Mouse (Mus musculus) right cerebral cortex, adult 2 months (tissue): ENCODE measurements at regions not wholly inside any gene's neighbourhood (a gene's known extent, or its start where the extent isn't known, plus 50 kb on each side); places are given as distances from the start of the nearest gene placed in this dataset.
A peak's percentile ranks its signal among the peaks of the same experiment; 100 is the strongest.

Source experiments
- DNase-seq, 2 experiments: peaks; one replicate each; pipeline ENCODE4 v3.0.0; 2021 to 2022; ENCODE audit warnings: low spot score in 2 of 2

DNA sequence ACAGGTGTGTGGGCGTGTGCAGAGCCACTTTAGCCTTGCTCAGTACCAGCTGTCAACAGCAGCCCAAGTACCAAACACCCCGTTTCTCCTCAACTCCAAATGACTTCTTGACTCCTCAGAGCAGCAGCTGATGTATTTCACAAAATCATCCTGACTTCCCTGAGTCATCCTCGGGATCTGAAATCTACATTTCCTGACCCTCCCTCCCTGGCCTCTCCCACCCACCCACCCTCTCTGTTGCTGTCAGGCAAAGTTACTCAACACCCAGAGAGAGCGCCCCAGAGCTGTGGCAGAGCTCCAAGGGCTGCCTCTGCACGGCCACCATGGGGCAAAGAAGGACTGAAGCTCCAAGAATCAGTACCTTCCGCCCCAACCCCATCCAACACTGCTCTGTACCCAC lies 83.5 kb upstream of the Cyp1b1 start:
- no peak for DNase-seq

DNA sequence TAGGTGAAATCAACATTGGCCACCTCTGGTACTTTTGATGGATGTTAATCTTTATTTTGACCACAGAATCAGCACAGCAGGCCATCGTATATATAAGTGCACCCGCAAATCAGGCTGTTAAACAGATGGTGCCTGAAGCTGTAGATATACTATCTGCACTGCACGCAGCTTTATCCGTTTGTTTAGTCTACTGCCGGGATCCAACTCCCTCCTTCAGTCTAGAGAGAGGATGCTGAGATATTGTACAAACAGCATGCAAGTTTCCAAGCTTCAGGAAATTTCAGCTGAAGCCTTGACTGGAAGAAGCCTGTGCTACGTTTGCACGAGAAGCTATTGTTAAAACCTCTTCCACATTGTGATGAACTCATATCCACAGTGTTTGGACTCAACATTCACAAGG lies 75.3 kb upstream of the Cyp1b1 start:
- DNase-seq = no peak

DNA sequence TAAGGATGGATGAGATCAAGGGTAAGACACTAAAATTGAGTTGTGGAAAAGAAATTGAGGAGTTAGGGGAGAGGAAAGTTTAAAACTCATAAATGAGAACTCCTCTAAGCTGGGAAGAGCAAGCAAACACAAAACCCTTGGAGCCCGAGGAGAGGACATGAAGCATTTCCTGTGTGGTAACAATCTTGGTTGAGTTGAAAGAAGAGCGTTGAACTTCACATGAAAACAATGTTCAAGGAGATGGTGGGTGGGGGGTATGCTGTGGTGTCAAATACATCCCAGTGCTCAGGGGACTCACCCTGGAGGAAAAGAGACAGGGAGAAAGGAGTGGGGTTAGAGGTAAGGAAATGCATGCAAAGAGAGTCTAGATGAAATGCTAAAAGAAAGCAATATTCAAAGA lies 72.3 kb upstream of the Cyp1b1 start:
- no peak for DNase-seq

DNA sequence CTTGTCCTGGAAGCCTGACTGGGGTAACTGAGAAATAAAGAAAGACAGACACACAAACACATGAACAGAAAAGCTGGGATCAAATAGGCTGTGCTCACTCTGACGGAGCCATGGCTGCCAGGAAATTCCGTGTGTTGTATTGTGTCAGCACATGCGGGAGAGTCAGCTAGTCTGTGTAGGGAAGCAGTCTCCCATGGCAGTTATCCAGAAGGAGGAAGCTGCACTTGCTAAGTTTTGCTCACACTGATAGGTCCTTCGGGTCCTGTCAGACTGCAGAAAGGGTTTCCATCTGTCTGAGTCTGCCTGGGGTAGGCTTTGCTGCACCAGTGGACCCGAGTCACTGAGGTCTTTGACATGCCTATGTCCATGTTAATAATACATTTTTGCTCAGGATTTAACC lies 71.8 kb upstream of the Cyp1b1 start:
- DNase-seq = no peak

DNA sequence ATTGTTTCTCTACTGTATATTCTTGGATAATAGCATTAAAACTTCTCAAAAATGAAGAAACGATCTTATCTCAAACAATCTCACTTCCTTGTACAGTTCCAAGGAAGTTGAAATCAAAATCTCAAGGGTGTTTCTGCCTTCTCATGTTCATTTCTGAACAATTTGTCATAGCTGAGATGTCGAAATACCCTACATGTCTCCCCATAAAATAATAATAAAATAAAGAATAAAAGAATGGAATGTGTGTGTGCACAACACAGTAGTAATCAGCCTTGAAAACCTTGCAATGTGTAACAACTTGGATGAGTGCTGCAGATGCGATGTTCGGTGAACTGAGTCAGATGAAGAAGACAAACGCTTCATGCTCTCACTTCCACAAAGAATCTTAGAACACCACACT lies 71.4 kb upstream of the Cyp1b1 start:
- DNase-seq = no peak

DNA sequence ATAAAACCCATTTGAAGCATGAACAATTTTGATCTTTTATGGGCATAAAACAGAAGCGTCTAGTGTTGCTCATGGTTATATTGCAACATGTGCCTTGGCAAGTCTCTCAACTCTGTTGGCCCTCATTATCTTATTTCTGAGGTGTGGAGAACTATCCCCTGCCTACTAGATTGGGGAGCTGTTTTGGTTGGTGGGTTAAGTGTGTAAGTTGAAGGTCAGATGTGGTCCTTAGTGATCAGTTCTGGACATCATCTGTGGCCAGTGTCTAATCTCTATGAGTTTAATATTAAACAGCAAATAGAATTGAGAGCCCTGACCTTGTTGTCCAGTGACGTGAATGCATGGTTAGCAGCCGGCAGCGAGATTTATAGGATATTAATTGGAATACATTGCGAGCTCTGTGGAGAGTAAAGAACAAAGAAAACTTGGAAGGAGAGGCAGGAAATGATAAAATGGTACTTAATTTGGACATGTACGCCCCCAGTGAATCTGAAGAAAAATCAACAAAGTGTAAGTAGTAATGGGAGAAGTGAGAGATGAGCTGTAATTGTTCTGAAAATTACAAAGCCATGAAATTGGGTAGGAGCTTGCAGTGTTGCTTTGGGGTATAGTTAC lies 69.5 kb upstream of the Cyp1b1 start:
- no peak for DNase-seq

DNA sequence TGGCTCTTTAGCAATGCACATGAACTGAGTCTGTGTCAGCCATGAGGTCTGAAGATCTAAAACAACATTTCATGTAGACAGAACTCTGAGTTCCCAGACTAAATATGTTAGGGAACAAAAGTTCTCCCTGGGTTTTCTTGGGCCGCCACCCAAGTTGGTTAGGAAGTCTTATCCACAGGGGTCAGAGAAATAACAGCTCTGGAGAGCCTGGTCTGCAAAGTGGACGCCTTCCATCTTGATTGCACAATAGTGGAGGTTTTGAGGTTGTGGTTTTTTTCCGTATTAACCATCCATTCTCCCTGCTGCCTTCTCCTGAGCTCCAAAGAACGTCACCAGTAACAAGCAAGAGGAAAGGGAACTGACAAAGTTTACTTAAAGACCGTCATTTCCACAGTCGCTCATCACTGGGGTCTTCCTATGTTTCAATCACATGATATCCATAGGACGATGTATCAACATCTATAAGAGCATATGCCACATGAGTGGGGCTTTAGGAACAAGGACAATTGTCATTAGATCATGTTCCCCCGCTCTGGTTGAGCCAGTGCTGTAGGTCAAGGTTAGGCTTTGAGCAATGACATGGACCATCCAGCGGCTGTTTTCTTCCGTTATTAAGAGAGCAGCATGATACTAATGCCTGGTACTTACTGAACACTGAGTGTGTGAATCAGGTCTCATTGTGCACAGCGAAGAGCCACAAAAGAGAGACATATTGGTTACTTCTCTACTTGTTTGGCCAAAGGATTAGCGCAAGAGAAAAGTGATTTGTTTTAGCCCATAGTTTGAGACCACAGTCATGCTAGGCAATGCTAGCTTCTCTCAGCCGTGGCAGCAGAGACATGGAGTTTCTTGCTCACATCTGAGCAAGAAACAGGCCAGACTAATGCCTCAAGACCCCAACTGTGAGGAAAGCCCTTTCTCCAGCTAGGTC lies 67.1 kb upstream of the Cyp1b1 start:
- DNase-seq = no peak

DNA sequence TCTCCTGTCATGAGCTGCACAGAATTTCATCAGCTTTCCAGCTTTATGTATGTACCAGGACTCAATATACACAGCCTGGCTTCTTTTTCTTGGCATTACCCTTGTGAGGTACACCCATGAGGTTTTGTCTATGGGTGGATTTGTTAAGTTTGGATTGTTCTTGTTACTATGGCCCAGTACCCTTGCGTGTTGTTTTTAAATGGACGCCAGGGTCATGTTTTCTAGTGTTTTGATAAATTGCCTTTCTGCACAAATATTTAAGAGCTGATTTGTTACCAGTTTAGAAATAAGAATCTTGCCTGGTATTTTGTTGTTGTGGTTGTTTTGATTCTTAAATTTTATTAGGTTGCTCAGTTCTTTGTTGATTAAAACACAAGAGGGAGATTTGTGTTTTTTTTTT lies 66.4 kb upstream of the Cyp1b1 start:
- no peak for DNase-seq

DNA sequence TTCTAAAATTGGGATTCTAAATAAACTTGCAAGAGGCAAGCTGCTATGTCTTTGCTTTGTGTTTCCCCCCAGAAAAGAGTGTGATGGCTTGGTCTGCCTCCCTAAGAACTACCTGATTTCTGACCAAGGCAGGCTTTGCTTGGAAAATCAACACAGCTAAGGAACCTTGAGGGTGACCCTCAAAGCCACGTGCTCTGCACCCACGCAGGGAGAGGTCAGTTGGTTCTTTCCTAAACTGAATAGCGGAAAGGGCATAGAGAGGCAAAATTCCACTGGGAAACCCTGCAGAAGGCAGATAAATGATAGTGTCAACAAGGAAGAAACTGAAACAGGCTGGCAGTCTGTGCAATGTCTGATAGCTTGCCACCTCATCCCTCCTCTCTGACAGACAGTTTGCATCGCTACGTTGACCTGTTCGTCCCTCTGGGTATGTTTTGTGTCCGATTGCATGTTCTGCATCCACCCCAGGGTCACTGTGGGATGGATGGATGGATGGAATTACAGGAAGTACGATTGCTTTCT lies 63.1 kb upstream of the Cyp1b1 start:
- no peak for DNase-seq

DNA sequence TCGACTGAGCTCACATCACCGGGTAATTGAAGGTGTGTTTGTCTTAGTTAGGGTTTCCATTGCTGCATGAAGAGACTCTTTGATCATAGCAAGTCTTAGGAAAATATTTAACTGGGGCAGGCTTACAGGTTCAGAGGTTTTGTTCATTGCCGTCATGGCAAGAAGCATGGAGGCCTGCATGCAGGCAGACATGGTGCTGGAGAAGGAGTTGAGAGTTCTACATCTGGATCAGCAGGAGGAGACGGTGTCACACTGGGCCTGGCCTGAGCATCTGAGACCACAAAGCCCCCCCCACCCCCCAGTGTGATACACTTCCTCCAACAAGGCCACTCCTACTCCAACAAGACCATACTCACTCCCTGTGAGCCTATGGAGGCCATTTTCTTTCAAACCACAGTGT lies 61.3 kb upstream of the Cyp1b1 start:
- DNase-seq = no peak

DNA sequence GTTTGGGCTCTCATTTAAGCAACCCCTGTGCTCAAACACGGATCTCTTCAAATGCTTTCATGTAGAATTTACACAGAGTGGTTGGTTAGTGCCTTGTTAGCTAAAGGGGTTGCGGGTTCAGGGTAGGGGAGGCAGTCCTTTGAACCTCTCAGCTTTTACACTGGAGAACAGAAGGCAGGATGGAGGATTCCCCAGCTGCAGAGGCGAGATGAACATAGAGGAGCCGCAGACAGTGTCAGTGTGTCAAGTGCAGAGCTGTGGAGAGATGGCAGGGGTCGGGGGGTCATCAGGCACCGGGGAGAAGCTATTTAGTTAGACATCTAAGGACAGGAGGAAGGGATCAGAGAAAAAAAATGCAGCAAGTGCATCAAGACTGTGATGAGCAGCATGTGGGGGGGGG lies 60.4 kb upstream of the Cyp1b1 start:
- DNase-seq = no peak

DNA sequence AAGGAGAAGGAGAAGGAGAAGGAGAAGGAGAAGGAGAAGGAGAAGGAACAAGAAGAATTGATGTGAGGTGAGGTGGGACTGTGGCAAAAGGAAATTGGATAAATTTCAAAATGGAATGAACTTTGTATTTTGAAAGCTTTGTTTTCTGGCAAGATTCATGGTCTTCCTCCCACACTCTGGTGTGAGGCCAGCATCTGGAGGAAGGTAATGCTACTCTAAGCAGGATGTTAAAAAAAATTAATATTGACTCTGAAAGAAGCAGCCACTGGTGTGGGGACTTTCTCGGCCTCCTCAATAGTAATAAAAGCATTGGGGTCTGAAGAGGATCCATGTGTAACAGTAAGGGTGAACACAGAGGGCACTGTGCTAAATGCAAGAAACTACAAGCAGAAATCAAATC lies 59.4 kb upstream of the Cyp1b1 start:
- DNase-seq = no peak

DNA sequence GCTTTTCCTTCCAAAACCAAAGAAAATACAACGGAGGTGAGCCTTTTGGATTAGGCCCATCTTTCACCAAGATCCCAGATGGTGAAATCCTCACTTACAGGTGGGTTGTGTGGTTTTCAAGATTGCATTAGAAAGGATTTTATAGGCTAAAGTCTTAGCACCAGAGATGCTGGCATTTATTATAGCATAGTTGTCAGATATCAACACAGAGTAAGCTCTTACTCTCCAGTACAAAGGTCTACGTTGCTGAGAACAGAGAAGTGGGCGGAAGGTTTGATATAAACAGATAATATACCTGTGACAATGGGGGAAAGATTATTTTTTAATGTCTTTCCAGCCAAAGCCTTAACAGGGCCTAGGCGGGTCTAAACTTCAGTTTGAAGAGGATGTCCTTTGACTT lies 57.4 kb upstream of the Cyp1b1 start:
- no peak for DNase-seq

DNA sequence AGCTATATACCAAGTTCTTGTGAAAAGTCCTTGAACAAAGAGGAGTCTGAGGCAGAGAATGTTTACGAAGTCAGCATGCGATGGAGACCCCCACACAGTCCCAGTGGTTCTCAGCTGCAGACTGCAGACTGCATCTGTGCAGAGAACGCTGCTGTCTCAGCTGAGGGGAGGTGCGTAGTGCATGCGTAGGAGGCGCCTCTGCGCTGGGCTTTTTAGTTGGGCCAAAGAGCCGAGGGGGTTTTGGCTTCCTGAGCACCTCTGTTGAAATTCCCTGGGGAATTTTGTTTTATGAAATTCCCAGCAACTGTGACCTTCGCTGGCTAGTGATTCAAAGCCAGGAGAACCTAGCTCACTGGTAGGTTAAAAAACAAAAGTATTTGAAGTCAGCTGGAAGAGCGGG lies 56.9 kb upstream of the Cyp1b1 start:
- no peak for DNase-seq

DNA sequence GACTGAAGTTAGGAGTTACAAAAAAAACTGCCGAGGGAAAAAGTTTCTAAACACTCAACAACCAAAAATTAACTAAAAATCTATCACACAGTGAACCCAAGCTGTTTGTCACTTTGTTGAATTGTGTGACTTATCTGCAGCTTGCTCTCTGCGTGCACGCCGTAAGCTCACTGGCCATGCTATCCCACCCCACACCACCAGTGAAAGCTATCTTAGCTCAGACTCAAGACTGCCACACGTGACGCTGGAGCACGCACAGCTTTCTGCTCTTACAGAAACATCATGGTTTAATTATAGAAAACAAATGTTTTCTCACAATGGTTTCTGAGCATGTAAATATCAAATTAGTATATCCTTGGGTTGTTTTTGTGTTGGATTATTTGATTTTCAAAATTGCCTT lies 56.0 kb upstream of the Cyp1b1 start:
- no peak for DNase-seq

DNA sequence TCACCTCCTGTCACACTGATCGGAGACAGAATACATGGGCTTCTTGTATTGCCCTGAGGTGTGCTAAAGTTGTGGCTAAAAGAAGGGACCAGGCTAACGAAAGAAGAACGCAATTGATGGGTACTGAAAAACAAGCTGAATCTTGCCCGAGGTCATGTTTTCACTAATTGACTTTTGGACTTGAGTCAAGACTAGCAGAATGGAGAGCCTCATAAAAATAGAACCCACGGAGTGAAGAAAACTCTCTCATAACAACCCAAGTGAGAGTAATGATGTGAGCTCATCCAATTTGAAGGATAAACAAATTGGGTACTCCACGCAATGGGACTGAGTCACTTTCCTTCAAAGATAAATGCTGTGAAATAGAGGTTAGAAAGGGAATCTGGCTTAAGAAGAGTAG lies 55.0 kb upstream of the Cyp1b1 start:
- DNase-seq = no peak

DNA sequence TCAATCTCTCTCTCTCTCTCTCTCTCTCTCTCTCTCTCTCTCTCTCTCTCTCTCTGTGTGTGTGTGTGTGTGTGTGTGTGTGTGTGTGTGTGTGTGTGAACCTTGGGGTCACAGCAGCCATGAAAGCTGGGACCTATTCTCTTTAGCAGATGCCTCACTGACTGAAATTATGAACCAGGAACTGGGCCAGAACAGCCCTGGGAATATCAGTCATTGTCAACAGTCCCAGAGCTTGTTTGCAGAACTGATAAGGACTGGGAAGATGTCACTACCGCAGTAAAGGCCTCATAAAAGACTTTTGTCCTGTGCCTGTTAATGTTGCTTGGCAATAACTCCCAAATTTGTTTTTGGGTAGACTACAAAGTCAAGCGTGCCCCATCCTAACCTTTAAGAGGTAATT lies 53.2 kb upstream of the Cyp1b1 start:
- DNase-seq = no peak

DNA sequence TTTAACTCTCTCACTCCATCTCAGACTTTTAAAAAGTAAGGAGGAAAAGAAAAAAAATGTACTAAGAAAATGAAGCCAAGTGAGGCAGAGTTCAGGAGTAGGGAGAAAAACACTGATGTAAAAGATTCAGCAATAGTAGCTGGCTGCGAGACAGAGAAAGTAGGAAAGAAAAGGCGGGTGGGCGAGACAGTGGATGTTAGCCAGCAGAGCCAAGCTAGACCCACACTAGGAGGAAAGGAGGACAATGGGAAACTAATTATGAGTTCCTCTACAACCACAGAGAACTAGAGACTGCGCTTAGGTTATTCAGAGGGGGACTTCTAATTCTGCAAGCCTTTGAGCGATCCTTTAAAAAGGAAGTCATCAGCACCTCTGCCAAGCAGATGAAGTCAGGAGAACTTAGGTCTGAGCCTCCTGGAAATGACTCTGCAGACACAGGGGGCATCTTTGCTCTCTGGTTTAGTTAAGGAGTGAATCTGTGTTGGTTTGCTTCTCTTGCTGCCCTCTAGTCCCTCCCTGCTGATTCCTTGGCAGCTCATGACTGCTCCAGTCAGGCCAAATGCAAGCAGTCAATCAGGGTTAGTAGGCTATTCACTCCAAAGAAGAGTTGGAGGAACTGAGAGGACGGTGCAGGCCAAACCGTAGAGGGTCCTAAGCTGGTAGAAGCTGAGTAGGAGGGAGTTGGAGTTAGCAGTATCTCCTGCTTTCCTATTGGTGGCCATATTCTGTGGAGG lies 50.4 kb upstream of the Cyp1b1 start:
- peak in 1 of 2 experiments; percentile 28 for DNase-seq
